Mouse (Mus musculus): ENCODE measurements around the gene Lag3.

DNA sequence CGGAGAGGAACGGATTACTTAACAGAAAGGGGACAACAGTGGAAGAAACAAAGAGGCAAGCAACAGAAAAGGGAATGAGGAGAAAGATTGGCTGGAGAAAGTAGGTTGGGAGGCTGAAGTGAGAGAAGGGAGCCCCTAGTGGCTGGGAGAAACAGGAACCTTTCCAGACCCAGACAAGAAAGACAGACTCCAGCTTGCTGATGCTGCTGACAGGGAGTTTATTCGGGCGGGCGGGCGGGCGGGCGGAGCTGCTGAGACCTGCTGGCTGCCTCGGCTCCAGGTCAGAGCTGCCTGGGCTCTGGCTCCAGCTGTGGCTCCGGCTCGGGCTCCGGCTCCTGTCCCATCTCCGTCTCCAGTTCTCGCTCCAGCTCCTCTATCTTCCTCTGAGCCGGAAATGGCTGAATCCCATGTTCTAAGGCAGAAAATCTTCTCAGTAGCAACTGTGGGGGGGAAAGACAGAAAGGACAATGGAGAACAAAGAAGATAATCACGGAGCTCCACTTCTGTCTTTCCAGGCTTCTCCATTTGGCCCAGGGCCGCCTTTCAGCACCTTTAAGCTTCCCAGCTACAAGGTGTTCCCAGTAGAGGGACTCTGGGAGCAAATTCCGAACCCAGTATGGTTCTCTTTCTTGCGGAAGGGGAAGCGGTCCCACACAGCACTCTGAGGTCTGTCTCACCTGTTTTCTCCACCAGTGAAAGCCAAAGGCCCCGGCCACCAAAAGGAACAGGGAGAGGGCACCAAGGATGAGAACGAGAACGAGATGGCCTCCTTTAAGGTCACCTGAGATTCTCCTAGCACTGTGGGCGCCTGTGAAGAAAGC is 7.1 kb downstream of the Lag3 start:
- peak; percentile 73 for TF ChIP-seq CTCF (IDR thresholded peaks at IDR 0.05; ENCODE audit: borderline replicate concordance, insufficient read depth, low read depth, low read length)
- no peak for TF ChIP-seq POLR2A (IDR thresholded peaks at IDR 0.05; ENCODE audit: borderline replicate concordance, insufficient read depth, low read length)

Measured in cerebellum, adult 2 months (tissue).